Comparison of ENCODE assay signal across 23 mouse cellular contexts in genomic region chrX:16557061-16557460, GRCm38 (mm10). TPM values are rescaled to one million over a fixed set of nuclear protein-coding genes. Genes with fewer than 3 reads are reported as not detected.
"Had no signal": no experiment of that assay in that cellular context is flagged by ENCODE, and none has a peak within 500 bp of the region (broad histone marks: within the 10 kb centered on the region; RNA-seq: fewer than 3 reads in every experiment).

No protein-coding gene starts in this region.

- H3K27me3 ChIP-seq: limb, embryonic 15.5 days; liver, embryonic 12.5 days; neural tube, embryonic 15.5 days had no signal

- H3K4me1 ChIP-seq: limb, embryonic 15.5 days; liver, embryonic 12.5 days; midbrain, embryonic 10.5 days; neural tube, embryonic 15.5 days had no signal

- ATAC-seq: liver, embryonic 12.5 days had no signal

- H3K9me3 ChIP-seq: limb, embryonic 15.5 days; liver, embryonic 12.5 days; midbrain, embryonic 10.5 days; neural tube, embryonic 15.5 days had no signal

- H3K4me3 ChIP-seq: limb, embryonic 15.5 days; liver, embryonic 12.5 days; midbrain, embryonic 10.5 days; myocyte; neural tube, embryonic 15.5 days had no signal

- H3K36me3 ChIP-seq: limb, embryonic 15.5 days; liver, embryonic 12.5 days; midbrain, embryonic 10.5 days; neural tube, embryonic 15.5 days had no signal

- H3K9ac ChIP-seq: limb, embryonic 15.5 days; liver, embryonic 12.5 days; lung, embryonic 14.5 days; neural tube, embryonic 15.5 days had no signal

- H3K4me2 ChIP-seq: limb, embryonic 15.5 days; liver, embryonic 12.5 days; lung, embryonic 14.5 days; neural tube, embryonic 15.5 days had no signal

- H3K27ac ChIP-seq: kidney, postnatal 0 days; limb, embryonic 15.5 days; liver, embryonic 12.5 days; midbrain, embryonic 10.5 days; neural tube, embryonic 15.5 days; stomach, postnatal 0 days had no signal

- DNase-seq: layer of hippocampus, adult 9-11 months; layer of hippocampus, postnatal 36 days; lung, embryonic 14.5 days; lung, postnatal 10 days; lung, postnatal 4 days; midbrain, embryonic 14.5 days; right cerebral cortex, adult 18-20 months; right cerebral cortex, postnatal 25 days; thymus, postnatal 14 days had no signal

RNA-seq across cellular contexts. Expression of gene Cypt1, which starts 34.4 kb away (rescaled TPM):
- total RNA-seq: layer of hippocampus, postnatal 36 days; left cerebral cortex, adult 8-10 months; left cerebral cortex, postnatal 25 days; megakaryocyte, adult 5-6 weeks had no signal
- polyA plus RNA-seq: kidney, postnatal 0 days; limb, embryonic 11.5 days; limb, embryonic 15.5 days; liver, embryonic 12.5 days; liver, embryonic 16.5 days; lung, embryonic 14.5 days; midbrain, embryonic 10.5 days; midbrain, embryonic 14.5 days; myocyte; neural tube, embryonic 11.5 days; neural tube, embryonic 15.5 days; small intestine, adult 2 months; stomach, postnatal 0 days had no signal
